Mouse (Mus musculus) liver (tissue): Measurements from ENCODE around the gene Xpnpep1.
A peak's percentile ranks its signal among the peaks of the same experiment; 100 is the strongest.

Experiments
- DNase-seq: peaks from one replicate; pipeline ENCODE4 v3.0.0-alpha.2; 2020; ENCODE audit warnings: mixed read lengths

Gene Xpnpep1

GRCm38 (mm10) chr19:53064972-53065361, 25.0 kb upstream of the Xpnpep1 start:
- no peak for DNase-seq

- DNase-seq: no peak
Observed at GRCm38 (mm10) chr19:53064292-53064971, 24.4 kb upstream of the Xpnpep1 start.

GRCm38 (mm10) chr19:53062046-53062445, 22.0 kb upstream of the Xpnpep1 start:
- DNase-seq: no peak

- DNase-seq: peak; percentile 37
Observed at GRCm38 (mm10) chr19:53059344-53060111, 19.5 kb upstream of the Xpnpep1 start.

GRCm38 (mm10) chr19:53058726-53059334, 18.8 kb upstream of the Xpnpep1 start:
- DNase-seq: peak; percentile 79

- DNase-seq: no peak
Observed at GRCm38 (mm10) chr19:53057980-53058725, 18.1 kb upstream of the Xpnpep1 start.

- no peak for DNase-seq
Observed at GRCm38 (mm10) chr19:53053355-53053754, 13.3 kb upstream of the Xpnpep1 start.

GRCm38 (mm10) chr19:53052031-53052670, 12.1 kb upstream of the Xpnpep1 start:
- DNase-seq: no peak

- no peak for DNase-seq
Observed at GRCm38 (mm10) chr19:53051288-53051985, 11.4 kb upstream of the Xpnpep1 start.

GRCm38 (mm10) chr19:53050100-53050499, 10.1 kb upstream of the Xpnpep1 start:
- peak; percentile 53 for DNase-seq

GRCm38 (mm10) chr19:53047208-53047607, 7.2 kb upstream of the Xpnpep1 start:
- no peak for DNase-seq

GRCm38 (mm10) chr19:53043423-53044125, 3.6 kb upstream of the Xpnpep1 start:
- DNase-seq: no peak

- no peak for DNase-seq
Observed at GRCm38 (mm10) chr19:53041570-53041969, 1.6 kb upstream of the Xpnpep1 start.

- no peak for DNase-seq
Observed at GRCm38 (mm10) chr19:53041133-53041510, 1.1 kb upstream of the Xpnpep1 start.

GRCm38 (mm10) chr19:53039090-53039489, 924 bp downstream of the Xpnpep1 start:
- peak; percentile 41 for DNase-seq

GRCm38 (mm10) chr19:53038435-53038938, 1.5 kb downstream of the Xpnpep1 start:
- DNase-seq: peak; percentile 99

GRCm38 (mm10) chr19:53037925-53038419, 2.0 kb downstream of the Xpnpep1 start:
- peak; percentile 39 for DNase-seq

GRCm38 (mm10) chr19:53033159-53033943, 6.7 kb downstream of the Xpnpep1 start:
- peak; percentile 58 for DNase-seq

GRCm38 (mm10) chr19:53032647-53033046, 7.4 kb downstream of the Xpnpep1 start:
- DNase-seq: peak; percentile 52

GRCm38 (mm10) chr19:53031957-53032371, 8.1 kb downstream of the Xpnpep1 start:
- DNase-seq: peak; percentile 88
